Mouse (Mus musculus): ENCODE measurements at regions not wholly inside any gene's neighbourhood (a gene's known extent, or its start where the extent isn't known, plus 50 kb on each side); places are given as distances from the start of the nearest gene placed in this dataset.

- H3K27ac ChIP-seq, result no peak overlapping the region
- no peaks in the 10 kb centered on the region for H3K4me1 ChIP-seq
- H3K4me3 ChIP-seq (replicated peaks), result no peak overlapping the region
- no peak overlapping the region for H3K9ac ChIP-seq
- no peaks in the 10 kb centered on the region for H3K9me3 ChIP-seq (replicated peaks)
- no peak for ATAC-seq (replicated peaks; ENCODE audit: low FRiP score)
- no peaks in the 10 kb centered on the region for H3K27me3 ChIP-seq
- H3K36me3 ChIP-seq, result no peaks in the 10 kb centered on the region
- peak overlapping the region; percentile 28; the same call in 1 of the 2 replicates for H3K4me2 ChIP-seq
- 27% methylated on average over 4 of the region's 4 CpGs for WGBS
Measured at GRCm38 (mm10) chrX:143996716-143997115, 63.6 kb upstream of the Dcx start.
